Mouse (Mus musculus) lung, postnatal 4 days (tissue): ENCODE data around the gene Myl12a.

Source experiments
- DNase-seq, 2 experiments: peaks; one replicate each; pipeline ENCODE4 v3.0.0; 2021

Myl12a gene

DNA sequence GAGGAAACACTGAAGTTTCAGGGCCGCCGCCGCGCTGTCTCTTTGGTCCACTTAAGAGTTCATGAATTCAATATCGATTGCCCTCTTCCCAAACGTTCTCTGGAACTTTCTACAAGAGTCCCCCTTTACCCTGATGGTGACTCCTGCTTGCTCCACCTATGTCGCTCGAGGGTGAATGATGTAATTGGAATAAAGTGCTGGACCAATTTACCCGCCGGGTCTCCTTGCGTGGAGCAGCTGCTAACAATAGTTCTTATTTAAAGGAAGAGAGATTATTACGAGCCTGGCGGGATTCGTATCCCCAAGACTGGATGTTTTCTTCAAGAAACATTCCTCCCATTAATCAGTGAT is at the start of gene Myl12a:
Myl12a (minus strand) TSS at position 135 of the 351 bp plus-strand sequence.
- no peak for DNase-seq

DNA sequence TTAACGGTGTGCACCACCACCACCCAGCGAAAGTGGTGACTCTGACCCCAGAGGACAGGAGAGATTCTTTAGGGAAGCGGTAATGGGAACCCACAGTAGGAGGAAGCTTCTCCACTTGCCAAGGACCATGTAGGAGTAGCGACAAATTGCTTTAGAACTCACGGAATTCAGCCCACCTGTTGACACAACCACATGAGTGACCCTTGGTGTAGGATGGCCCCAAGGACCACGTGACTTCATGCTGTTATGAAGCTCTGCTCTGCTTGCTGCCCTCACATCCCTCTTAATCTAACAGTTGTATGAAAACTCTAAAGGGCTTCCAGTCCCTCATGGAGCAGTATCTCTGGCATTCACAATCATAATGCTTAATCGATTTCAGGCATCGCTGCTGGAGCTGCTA is 46.6 kb upstream of the Myl12a start:
- DNase-seq = no peak

- no peak for DNase-seq
These were observed 44.2 kb upstream of the Myl12a start for GRCm38 (mm10) chr17:71046856-71047255.

- no peak for DNase-seq
These were observed 42.9 kb upstream of the Myl12a start for GRCm38 (mm10) chr17:71045591-71045990.

GRCm38 (mm10) chr17:71042645-71043044 is 40.0 kb upstream of the Myl12a start:
- no peak for DNase-seq

DNA sequence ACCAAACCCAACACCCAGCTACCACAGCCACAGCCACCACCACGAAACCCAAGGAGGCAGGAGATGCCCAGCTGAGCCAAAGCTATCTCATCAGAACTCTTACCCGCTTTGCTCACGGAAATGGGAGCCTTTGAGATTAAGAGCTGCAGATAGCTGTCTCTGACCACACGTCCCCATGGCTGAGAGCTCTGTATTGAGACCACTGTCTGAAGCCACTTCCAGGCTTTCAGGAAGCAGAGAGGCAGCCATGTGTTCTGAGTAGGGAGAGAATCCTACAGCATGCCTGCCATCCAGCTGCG is 37.9 kb upstream of the Myl12a start:
- no peak for DNase-seq

DNA sequence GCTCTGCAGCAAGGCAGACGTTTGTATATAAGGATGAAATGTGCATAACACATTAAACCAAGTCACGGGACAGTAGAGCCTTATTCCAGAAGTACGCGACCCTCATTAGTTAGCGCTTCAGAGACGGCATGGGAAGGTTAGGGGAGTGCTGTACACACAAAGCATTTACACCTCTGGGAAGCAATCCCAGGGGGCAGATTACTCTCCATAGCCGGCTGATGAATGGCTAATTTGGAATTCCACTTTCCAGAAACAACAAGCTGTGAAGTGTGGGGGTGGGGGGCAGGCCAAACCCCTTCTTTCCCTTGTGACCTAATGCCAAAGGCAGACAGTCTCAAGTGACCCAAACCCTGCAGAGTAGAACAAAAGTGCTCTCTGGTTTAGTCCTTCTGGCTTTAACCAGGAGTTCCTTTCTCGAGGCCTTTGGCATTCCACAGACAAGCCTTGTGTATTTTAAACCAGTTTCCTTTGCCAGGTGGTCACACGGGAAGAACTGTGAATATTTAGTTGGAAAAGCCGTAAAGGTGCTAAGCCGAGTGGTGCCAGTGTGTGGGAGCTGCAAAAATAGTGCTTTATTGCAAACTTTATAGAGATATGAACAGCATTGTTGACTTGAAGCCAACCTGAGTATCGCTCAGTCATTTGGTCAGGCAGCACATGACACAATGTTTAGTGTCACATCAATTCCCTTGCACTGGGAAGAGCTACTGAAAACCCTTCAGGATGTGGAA is 37.3 kb upstream of the Myl12a start:
- peak; percentile 24 to 62 for DNase-seq

GRCm38 (mm10) chr17:71038812-71039211 is 36.1 kb upstream of the Myl12a start:
- peak in 1 of 2 experiments; percentile 36 for DNase-seq

DNA sequence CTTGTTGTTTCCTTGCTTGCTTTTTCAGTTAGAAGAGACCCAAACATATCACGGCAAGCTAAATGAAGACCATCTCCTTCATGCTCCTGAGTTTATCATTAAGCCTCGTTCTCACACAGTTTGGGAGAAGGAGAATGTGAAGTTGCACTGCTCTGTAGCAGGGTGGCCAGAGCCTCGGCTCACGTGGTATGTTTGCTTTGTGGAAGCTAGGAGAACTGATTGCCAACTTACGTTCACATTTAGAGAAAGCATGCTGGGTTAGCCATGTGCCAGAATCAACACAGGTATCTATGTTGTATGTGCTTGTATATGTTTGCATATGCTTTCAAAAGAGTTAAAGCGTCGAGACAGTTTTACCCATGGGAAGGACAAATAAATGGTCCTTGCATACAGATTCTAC is 34.5 kb upstream of the Myl12a start:
- DNase-seq = no peak

GRCm38 (mm10) chr17:71034472-71034871 is 31.8 kb upstream of the Myl12a start:
- no peak for DNase-seq

- DNase-seq = no peak
These were observed 30.0 kb upstream of the Myl12a start for GRCm38 (mm10) chr17:71032719-71033118.

DNA sequence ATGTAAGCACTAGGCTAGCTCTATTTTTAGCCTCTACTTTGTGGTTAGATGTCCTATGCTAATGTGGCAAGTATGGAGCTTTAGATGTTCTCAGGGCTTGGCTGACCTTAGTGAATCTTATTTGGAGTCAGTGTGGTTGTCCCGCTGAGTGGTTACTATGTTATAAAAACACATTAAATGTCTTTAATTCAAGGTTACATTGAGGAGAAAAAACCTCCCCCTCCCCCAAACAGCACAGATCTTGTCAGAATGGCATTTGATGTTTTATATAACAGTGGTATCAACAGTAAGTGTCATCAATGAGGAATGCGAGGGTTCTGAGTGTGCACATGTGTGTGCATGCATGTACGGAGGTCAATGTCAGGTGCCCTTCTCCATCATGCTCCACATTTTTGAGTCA is 24.5 kb upstream of the Myl12a start:
- DNase-seq = no peak

DNA sequence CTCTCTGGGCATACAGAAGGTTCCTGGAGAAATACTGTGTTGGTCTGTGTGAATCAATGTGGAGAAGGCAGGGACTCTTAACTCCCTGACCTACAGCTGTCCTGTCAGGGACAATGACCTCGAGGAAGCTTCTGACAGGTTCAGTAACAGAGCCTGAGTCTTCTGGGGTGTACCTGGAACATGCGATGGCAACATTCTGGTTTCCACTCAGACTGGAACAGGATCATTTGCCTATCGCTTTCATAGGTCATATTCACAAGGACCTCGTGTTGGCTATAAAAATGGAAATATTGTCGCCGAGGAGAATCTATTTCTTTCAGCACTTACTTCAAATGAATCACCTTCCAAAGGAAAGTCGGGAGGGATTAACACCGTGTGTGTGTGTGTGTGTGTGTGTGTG is 23.2 kb upstream of the Myl12a start:
- DNase-seq = no peak

GRCm38 (mm10) chr17:71024071-71024470 is 21.4 kb upstream of the Myl12a start:
- no peak for DNase-seq

DNA sequence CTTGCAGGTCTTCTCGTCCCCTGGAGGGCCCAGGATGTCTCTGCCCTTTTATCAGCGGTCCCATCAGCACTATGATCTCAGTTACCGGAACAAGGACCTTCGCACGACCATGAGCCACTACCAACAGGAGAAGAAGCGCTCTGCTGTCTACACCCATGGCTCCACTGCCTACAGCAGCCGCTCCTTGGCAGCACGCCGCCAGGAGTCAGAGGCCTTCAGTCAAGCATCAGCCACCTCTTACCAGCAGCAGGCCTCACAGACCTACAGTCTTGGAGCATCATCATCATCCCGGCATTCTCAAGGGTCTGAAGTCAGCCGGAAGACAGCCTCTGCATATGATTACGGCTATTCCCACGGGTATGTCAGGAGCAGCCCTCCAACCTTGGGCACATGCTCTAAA is 20.2 kb upstream of the Myl12a start:
- DNase-seq = no peak

- no peak for DNase-seq
These were observed 17.2 kb upstream of the Myl12a start for GRCm38 (mm10) chr17:71019860-71020259.

- DNase-seq = no peak
These were observed 16.6 kb upstream of the Myl12a start for GRCm38 (mm10) chr17:71019309-71019655.

GRCm38 (mm10) chr17:71018616-71019308 is 16.1 kb upstream of the Myl12a start:
- no peak for DNase-seq

DNA sequence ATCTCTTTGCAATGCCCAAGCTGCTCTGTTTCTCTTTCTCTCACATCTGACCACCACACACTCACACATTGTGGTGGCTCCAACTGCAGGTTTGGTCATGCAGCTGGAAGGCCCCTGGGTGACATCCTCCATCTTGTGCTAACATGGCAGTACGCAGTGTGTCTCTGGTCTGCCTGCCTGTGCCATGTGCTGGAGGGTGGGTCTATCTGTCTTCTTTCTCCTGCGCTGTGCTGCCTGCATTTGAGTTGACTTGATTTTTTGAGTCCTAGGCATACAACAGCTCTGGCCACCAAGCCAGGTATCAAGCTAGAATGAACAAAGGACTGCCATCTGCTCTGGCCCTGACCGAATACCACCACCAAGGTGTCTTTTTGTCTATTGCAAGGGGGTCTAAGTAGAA is 15.5 kb upstream of the Myl12a start:
- no peak for DNase-seq

- no peak for DNase-seq
These were observed 14.8 kb upstream of the Myl12a start for GRCm38 (mm10) chr17:71017457-71017998.

GRCm38 (mm10) chr17:71014911-71015310 is 12.2 kb upstream of the Myl12a start:
- DNase-seq = no peak

DNA sequence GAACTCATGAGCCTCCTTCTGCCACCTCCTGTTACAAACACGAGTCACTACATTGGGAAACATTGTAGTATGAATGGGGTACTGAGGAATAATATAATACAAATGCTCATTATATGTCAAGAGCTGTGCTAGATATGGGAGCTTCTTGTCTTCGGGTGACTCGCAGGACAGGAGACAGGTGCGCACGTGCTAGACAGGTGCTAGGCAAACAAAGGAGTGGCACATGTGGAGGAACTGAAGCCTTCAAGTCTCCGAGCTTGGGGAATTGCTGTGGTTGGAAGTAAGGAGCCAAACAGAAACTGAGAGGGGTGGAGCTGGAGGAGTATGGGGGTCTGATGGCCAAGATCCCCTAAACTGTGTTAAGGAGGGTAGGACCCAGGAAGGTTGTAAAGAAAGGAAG is 10.4 kb upstream of the Myl12a start:
- no peak for DNase-seq

- DNase-seq = no peak
These were observed 9.4 kb upstream of the Myl12a start for GRCm38 (mm10) chr17:71011931-71012662.

DNA sequence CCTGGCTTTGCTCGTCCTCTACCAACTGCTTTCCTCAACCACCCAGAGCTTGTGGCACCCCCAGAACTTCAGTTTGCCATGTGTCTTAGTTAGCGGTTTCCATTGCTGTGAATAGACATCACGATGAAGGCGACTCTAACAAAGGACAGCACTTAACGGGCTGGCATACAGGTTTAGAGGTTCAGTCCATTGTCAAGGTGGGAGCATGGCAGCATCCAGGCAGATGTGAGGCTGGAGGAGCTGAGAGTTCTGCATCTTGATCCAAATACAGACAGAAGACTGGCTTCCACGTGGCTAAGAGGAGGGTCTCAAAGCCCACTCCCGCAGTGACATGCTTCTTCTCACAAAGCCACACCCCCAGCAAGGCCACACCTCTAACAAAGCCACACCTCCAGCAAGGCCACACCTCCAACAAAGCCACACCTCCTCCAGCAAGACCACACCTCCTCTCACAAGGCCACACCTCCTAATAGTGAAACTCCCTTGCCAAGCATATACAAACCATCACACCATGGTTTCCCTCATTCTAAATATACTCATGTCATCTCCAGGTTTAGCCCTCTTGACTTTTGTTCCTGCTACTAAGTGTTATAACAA is 8.1 kb upstream of the Myl12a start:
- no peak for DNase-seq
